Mouse (Mus musculus): ENCODE data around the gene Slc4a3.

Slc4a3 gene

GRCm38 (mm10) chr1:75559212-75559925, 13.3 kb downstream of the Slc4a3 start:
- peak; percentile 97 to 98 for DNase-seq (ENCODE audit: low spot score in 2 of 2)

GRCm38 (mm10) chr1:75560206-75560913, 14.3 kb downstream of the Slc4a3 start:
- no peak for DNase-seq (ENCODE audit: low spot score in 2 of 2)

GRCm38 (mm10) chr1:75561221-75561897, 15.3 kb downstream of the Slc4a3 start:
- no peak for DNase-seq (ENCODE audit: low spot score in 2 of 2)

- no peak for DNase-seq (ENCODE audit: low spot score in 2 of 2)
These were observed 15.8 kb downstream of the Slc4a3 start for GRCm38 (mm10) chr1:75561898-75562238.

- DNase-seq (ENCODE audit: low spot score in 2 of 2): no peak
These were observed 18.0 kb downstream of the Slc4a3 start for GRCm38 (mm10) chr1:75564102-75564501.

GRCm38 (mm10) chr1:75564916-75565315, 18.9 kb downstream of the Slc4a3 start:
- no peak for DNase-seq (ENCODE audit: low spot score in 2 of 2)

- no peak for DNase-seq (ENCODE audit: low spot score in 2 of 2)
These were observed 19.6 kb downstream of the Slc4a3 start for GRCm38 (mm10) chr1:75565616-75566015.

GRCm38 (mm10) chr1:75570403-75570802, 24.3 kb downstream of the Slc4a3 start:
- DNase-seq (ENCODE audit: low spot score in 2 of 2): no peak

GRCm38 (mm10) chr1:75572776-75573175, 26.7 kb downstream of the Slc4a3 start:
- no peak for DNase-seq (ENCODE audit: low spot score in 2 of 2)

- DNase-seq (ENCODE audit: low spot score in 2 of 2): no peak
These were observed 27.6 kb downstream of the Slc4a3 start for GRCm38 (mm10) chr1:75573715-75574114.

- DNase-seq (ENCODE audit: low spot score in 2 of 2): no peak
These were observed 28.6 kb downstream of the Slc4a3 start for GRCm38 (mm10) chr1:75574476-75575310.

- DNase-seq (ENCODE audit: low spot score in 2 of 2): no peak
These were observed 36.0 kb downstream of the Slc4a3 start for GRCm38 (mm10) chr1:75581936-75582624.

GRCm38 (mm10) chr1:75582625-75582956, 36.5 kb downstream of the Slc4a3 start:
- no peak for DNase-seq (ENCODE audit: low spot score in 2 of 2)

- DNase-seq (ENCODE audit: low spot score in 2 of 2): no peak
These were observed 37.0 kb downstream of the Slc4a3 start for GRCm38 (mm10) chr1:75583034-75583433.

- no peak for DNase-seq (ENCODE audit: low spot score in 2 of 2)
These were observed 40.7 kb downstream of the Slc4a3 start for GRCm38 (mm10) chr1:75586791-75587190.

GRCm38 (mm10) chr1:75587738-75588719, 42.0 kb downstream of the Slc4a3 start:
- peak; percentile 67 to 70 for DNase-seq (ENCODE audit: low spot score in 2 of 2)

GRCm38 (mm10) chr1:75588874-75589273, 42.8 kb downstream of the Slc4a3 start:
- peak; percentile 64 to 73 for DNase-seq (ENCODE audit: low spot score in 2 of 2)

GRCm38 (mm10) chr1:75589983-75590382, 43.9 kb downstream of the Slc4a3 start:
- DNase-seq (ENCODE audit: low spot score in 2 of 2): no peak

- DNase-seq (ENCODE audit: low spot score in 2 of 2): no peak
These were observed 47.9 kb downstream of the Slc4a3 start for GRCm38 (mm10) chr1:75593956-75594355.

- no peak for DNase-seq (ENCODE audit: low spot score in 2 of 2)
These were observed 48.8 kb downstream of the Slc4a3 start for GRCm38 (mm10) chr1:75594836-75595235.
